Mouse (Mus musculus) erythroid progenitor cell, adult 5-6 weeks (primary cell): ENCODE results near the gene Arf3. TPM values are rescaled to one million over a fixed set of nuclear protein-coding genes. Genes with fewer than 3 reads are reported as not detected.
"Not testable (repeated sequence)": the region's sequence is repeated elsewhere in the genome, so short reads cannot be mapped to it uniquely, and the experiment has no call there.

Experiments
- ATAC-seq: replicated peaks from 2 replicates; pipeline ENCODE4 v1.8.0; 2016; ENCODE audit warnings: moderate number of reproducible peaks, mild to moderate bottlenecking, moderate TSS enrichment, inconsistent platforms; ENCODE audit not compliant: poor library complexity, low FRiP score, severe bottlenecking
- total RNA-seq, 2 experiments: library from RNA; stranded (forward) in 1 of 2; stranded (reverse) in 1 of 2; fragments of 150-400 nt in 1 of 2; fragments of 186-747, 209-891 nt in 1 of 2; gene quantifications; 2 replicates each; pipeline versions ENCODE4 v1.2.3 to v1.2.4; 2015 to 2017; ENCODE audit warnings: low replicate concordance in 2 of 2

Arf3 gene
- 5.4 and 7.6 TPM in 2 replicates for total RNA-seq (2015; ENCODE audit: low replicate concordance)
- total RNA-seq (2017; ENCODE audit: low replicate concordance): 4.6 and 4.8 TPM in 2 replicates

GRCm38 (mm10) chr15:98762670-98763529 lies at the start of gene Arf3:
Gene Arf3, minus strand, starts transcription at chr15:98763214.
- ATAC-seq: peak; percentile 67

- ATAC-seq: not testable (repeated sequence)
Observed at GRCm38 (mm10) chr15:98810212-98810611, 47.2 kb upstream of the Arf3 start.

GRCm38 (mm10) chr15:98809390-98809789 lies 46.4 kb upstream of the Arf3 start, which contains the start of gene Ddn:
Gene Ddn, minus strand, starts transcription at chr15:98809490.
- no peak for ATAC-seq

- no peak for ATAC-seq
Observed at GRCm38 (mm10) chr15:98808651-98809134, 45.7 kb upstream of the Arf3 start.

- ATAC-seq: no peak
Observed at GRCm38 (mm10) chr15:98807895-98808650, 45.1 kb upstream of the Arf3 start.

GRCm38 (mm10) chr15:98806809-98807770 lies 44.1 kb upstream of the Arf3 start:
- no peak for ATAC-seq

- no peak for ATAC-seq
Observed at GRCm38 (mm10) chr15:98806071-98806808, 43.2 kb upstream of the Arf3 start.

GRCm38 (mm10) chr15:98805324-98806040 lies 42.5 kb upstream of the Arf3 start:
- ATAC-seq: no peak

GRCm38 (mm10) chr15:98804054-98804453 lies 41.0 kb upstream of the Arf3 start:
- peak; percentile 56; the same call in 1 of the 2 replicates for ATAC-seq

- ATAC-seq: no peak
Observed at GRCm38 (mm10) chr15:98802926-98803325, 39.9 kb upstream of the Arf3 start.

- ATAC-seq: 0 out of 2 replicates have a peak, but pooled peaks have one; percentile 50
Observed at GRCm38 (mm10) chr15:98799396-98799795, 36.4 kb upstream of the Arf3 start.

- no peak for ATAC-seq
Observed at GRCm38 (mm10) chr15:98798903-98799302, 35.9 kb upstream of the Arf3 start.

- no peak for ATAC-seq
Observed at GRCm38 (mm10) chr15:98797835-98798492, 35.0 kb upstream of the Arf3 start.

GRCm38 (mm10) chr15:98796803-98797595 lies 34.0 kb upstream of the Arf3 start:
- no peak for ATAC-seq

GRCm38 (mm10) chr15:98793141-98793698 lies 30.2 kb upstream of the Arf3 start:
- ATAC-seq: no peak

GRCm38 (mm10) chr15:98792233-98793020 lies 29.4 kb upstream of the Arf3 start:
- no peak for ATAC-seq
